Mouse (Mus musculus): ENCODE results near the gene Klrb1b.

Gene Klrb1b

GRCm38 (mm10) chr6:128826132-128826531 lies at the start of gene Klrb1b, which contains the start of gene Gm44511:
TSS of gene Klrb1b (minus strand) at chr6:128826331.
TSS of gene Gm44511 (minus strand) at chr6:128826315.
- no peak for DNase-seq

GRCm38 (mm10) chr6:128871910-128872610 lies 45.9 kb upstream of the Klrb1b start:
- DNase-seq, result no peak

- DNase-seq, result no peak
These were observed 42.7 kb upstream of the Klrb1b start for GRCm38 (mm10) chr6:128868861-128869260.

- DNase-seq, result no peak
These were observed 31.8 kb upstream of the Klrb1b start for GRCm38 (mm10) chr6:128857976-128858375.

- peak; percentile 92 for DNase-seq
These were observed 30.1 kb upstream of the Klrb1b start for GRCm38 (mm10) chr6:128856250-128856649.

- no peak for DNase-seq
These were observed 29.3 kb upstream of the Klrb1b start for GRCm38 (mm10) chr6:128855477-128855876.

- no peak for DNase-seq
These were observed 28.8 kb upstream of the Klrb1b start for GRCm38 (mm10) chr6:128854895-128855294.

- DNase-seq, result peak; percentile 80
These were observed 28.1 kb upstream of the Klrb1b start for GRCm38 (mm10) chr6:128854024-128854820.

GRCm38 (mm10) chr6:128852766-128853165 lies 26.6 kb upstream of the Klrb1b start:
- DNase-seq, result no peak

- DNase-seq, result no peak
These were observed 25.0 kb upstream of the Klrb1b start for GRCm38 (mm10) chr6:128851151-128851550.

- peak; percentile 52 for DNase-seq
These were observed 24.5 kb upstream of the Klrb1b start for GRCm38 (mm10) chr6:128850671-128851070.

- DNase-seq, result peak; percentile 62
These were observed 23.8 kb upstream of the Klrb1b start for GRCm38 (mm10) chr6:128849902-128850301.

- DNase-seq, result no peak
These were observed 21.3 kb upstream of the Klrb1b start for GRCm38 (mm10) chr6:128847401-128847800.

GRCm38 (mm10) chr6:128845998-128846542 lies 19.9 kb upstream of the Klrb1b start:
- DNase-seq, result no peak

- peak; percentile 87 for DNase-seq
These were observed 19.3 kb upstream of the Klrb1b start for GRCm38 (mm10) chr6:128845319-128845979.

GRCm38 (mm10) chr6:128844586-128845080 lies 18.5 kb upstream of the Klrb1b start:
- DNase-seq, result no peak

- no peak for DNase-seq
These were observed 18.0 kb upstream of the Klrb1b start for GRCm38 (mm10) chr6:128844131-128844530.

GRCm38 (mm10) chr6:128843479-128843992 lies 17.4 kb upstream of the Klrb1b start:
- DNase-seq, result peak; percentile 80

- peak; percentile 93 for DNase-seq
These were observed 16.9 kb upstream of the Klrb1b start for GRCm38 (mm10) chr6:128842945-128843478.

- DNase-seq, result no peak
These were observed 16.3 kb upstream of the Klrb1b start for GRCm38 (mm10) chr6:128842356-128842944.

- DNase-seq, result no peak
These were observed 15.4 kb upstream of the Klrb1b start for GRCm38 (mm10) chr6:128841327-128842089.

Data from kidney, postnatal 14 days (tissue).